Comparison of ENCODE assay signal across 20 mouse cellular contexts in genomic region chr8:127914914-127915313, GRCm38 (mm10).
DNase-seq lines count a peak whose midpoint lies in the region; ATAC-seq and TF ChIP-seq lines count a peak whose summit lies in the region.
"Had no signal": no experiment of that assay in that cellular context is flagged by ENCODE, and none has a peak within 500 bp of the region (broad histone marks: within the 10 kb centered on the region; RNA-seq: fewer than 3 reads in every experiment).

No protein-coding gene starts in this region.

- H3K27me3 ChIP-seq in forebrain, postnatal 0 days (ENCODE audit: insufficient read depth, low read length): no peaks in the 10 kb centered on the region
- H3K27me3 ChIP-seq in forebrain, embryonic 13.5 days: no peaks in the 10 kb centered on the region
- no peaks in the 10 kb centered on the region for H3K27me3 ChIP-seq in heart, embryonic 10.5 days (ENCODE audit: insufficient read depth, poor library complexity, severe bottlenecking)
- no peaks in the 10 kb centered on the region for H3K27me3 ChIP-seq in heart, embryonic 14.5 days (ENCODE audit: control insufficient read depth, insufficient read depth, low read length)
- H3K27me3 ChIP-seq: embryonic facial prominence, embryonic 13.5 days; forebrain, embryonic 12.5 days; hindbrain, embryonic 12.5 days had no signal

- 0 out of 2 replicates have a peak, but pooled peaks have one; percentile 8 for ATAC-seq in forebrain, postnatal 0 days
- no peak for ATAC-seq in forebrain, embryonic 13.5 days
- ATAC-seq in heart, embryonic 14.5 days (ENCODE audit: insufficient number of reproducible peaks, insufficient read depth, low FRiP score, low read depth): peak; percentile 39; the same call in 1 of the 2 replicates
- ATAC-seq: hindbrain, embryonic 16.5 days; inflammation-experienced regulatory T-cells, adult 6 months; intestine, postnatal 0 days had no signal

- intact Hi-C loops in left cerebral cortex, adult 2 months (cut with DNase I): loop anchor here (1.0 to 10.0 kb wide), 6 partner anchors 115 to 442 kb away; partner anchors contain the start of gene Nrp1

- H3K4me1 ChIP-seq in forebrain, postnatal 0 days (ENCODE audit: insufficient read depth): peaks cover 8% of the 10 kb centered on the region
- H3K4me1 ChIP-seq in forebrain, embryonic 13.5 days: 0 out of 2 replicates have a peak, but pooled peaks cover 2% of the 10 kb centered on the region
- H3K4me1 ChIP-seq in heart, embryonic 10.5 days: peaks cover 30% of the 10 kb centered on the region
- peaks cover 10 to 39% of the 10 kb centered on the region in 2 experiments for H3K4me1 ChIP-seq in heart, embryonic 14.5 days (ENCODE audit: control insufficient read depth in 2 of 2, insufficient read depth in 2 of 2, low read length in 2 of 2)
- H3K4me1 ChIP-seq: forebrain, embryonic 12.5 days; hindbrain, embryonic 12.5 days had no signal

- no peak overlapping the region for H3K4me3 ChIP-seq in forebrain, postnatal 0 days (ENCODE audit: low read depth, low read length)
- H3K4me3 ChIP-seq in forebrain, embryonic 13.5 days: no peak overlapping the region
- 0 out of 2 replicates have a peak overlapping the region, but pooled peaks have one; percentile 13 for H3K4me3 ChIP-seq in heart, embryonic 10.5 days
- H3K4me3 ChIP-seq in heart, embryonic 14.5 days (ENCODE audit: control insufficient read depth in 1 of 2, insufficient read depth in 1 of 2, low read depth in 1 of 2, low read length in 2 of 2): no peak overlapping the region
- H3K4me3 ChIP-seq in left cerebral cortex, adult 2 months: no peak overlapping the region
- H3K4me3 ChIP-seq: embryonic facial prominence, embryonic 13.5 days; forebrain, embryonic 12.5 days; hindbrain, embryonic 12.5 days had no signal

- no peak overlapping the region for H3K4me2 ChIP-seq in forebrain, postnatal 0 days (ENCODE audit: low read depth)
- H3K4me2 ChIP-seq in forebrain, embryonic 13.5 days: no peak overlapping the region
- peak overlapping the region; percentile 19; the same call in 1 of the 2 replicates for H3K4me2 ChIP-seq in heart, embryonic 14.5 days (ENCODE audit: low read length)
- H3K4me2 ChIP-seq: embryonic facial prominence, embryonic 13.5 days; forebrain, embryonic 12.5 days; hindbrain, embryonic 12.5 days had no signal

- no peak overlapping the region for H3K27ac ChIP-seq in forebrain, postnatal 0 days (ENCODE audit: low read depth, low read length)
- no peak overlapping the region for H3K27ac ChIP-seq in forebrain, embryonic 13.5 days
- peak overlapping the region; percentile 76 for H3K27ac ChIP-seq in heart, embryonic 10.5 days
- peak overlapping the region; percentile 88 to 90 for H3K27ac ChIP-seq in heart, embryonic 14.5 days (replicated peaks in 1 of 2; ENCODE audit: control insufficient read depth in 1 of 2, insufficient read depth in 1 of 2, low read depth in 2 of 2, low read length in 2 of 2)
- peak overlapping the region; percentile 1 for H3K27ac ChIP-seq in left cerebral cortex, adult 2 months
- H3K27ac ChIP-seq: embryonic facial prominence, embryonic 13.5 days; forebrain, embryonic 12.5 days; hindbrain, embryonic 12.5 days had no signal

- TF ChIP-seq CTCF in forebrain, postnatal 0 days (IDR thresholded peaks at IDR 0.05; ENCODE audit: low read depth): no peak
- TF ChIP-seq CTCF in left cerebral cortex, adult 2 months (IDR thresholded peaks at IDR 0.05): no peak

- H3K36me3 ChIP-seq in forebrain, postnatal 0 days (ENCODE audit: insufficient read depth): no peaks in the 10 kb centered on the region
- no peaks in the 10 kb centered on the region for H3K36me3 ChIP-seq in forebrain, embryonic 13.5 days (ENCODE audit: poor library complexity, severe bottlenecking)
- no peaks in the 10 kb centered on the region for H3K36me3 ChIP-seq in heart, embryonic 10.5 days
- no peaks in the 10 kb centered on the region for H3K36me3 ChIP-seq in heart, embryonic 14.5 days (ENCODE audit: control insufficient read depth, insufficient read depth, low read length)
- H3K36me3 ChIP-seq: embryonic facial prominence, embryonic 13.5 days; forebrain, embryonic 12.5 days; hindbrain, embryonic 12.5 days had no signal

- H3K9me3 ChIP-seq in forebrain, postnatal 0 days (ENCODE audit: low read length): no peaks in the 10 kb centered on the region
- H3K9me3 ChIP-seq in forebrain, embryonic 13.5 days (replicated peaks): no peaks in the 10 kb centered on the region
- no peaks in the 10 kb centered on the region for H3K9me3 ChIP-seq in heart, embryonic 10.5 days
- H3K9me3 ChIP-seq in heart, embryonic 14.5 days (ENCODE audit: control insufficient read depth, low read length): no peaks in the 10 kb centered on the region
- H3K9me3 ChIP-seq: embryonic facial prominence, embryonic 13.5 days; forebrain, embryonic 12.5 days; hindbrain, embryonic 12.5 days had no signal

- no peak for DNase-seq in forebrain, postnatal 0 days
- DNase-seq in heart, embryonic 10.5 days (ENCODE audit: low spot score): no peak
- DNase-seq in heart, adult 18-20 months: no peak
- no peak for DNase-seq in heart, adult 11 months
- no peak for DNase-seq in left cerebral cortex, adult 2 months (ENCODE audit: extremely low spot score in 1 of 2, low spot score in 2 of 2)
- no peak for DNase-seq in left cerebral cortex, adult 9 months (ENCODE audit: low spot score in 2 of 2)
- DNase-seq: adrenal gland, postnatal 14 days; B cell, adult 2 months; cerebellum, adult 18-20 months; cerebellum, adult 9-11 months; cerebellum, postnatal 36 days; kidney, adult 8-10 months had no signal

- 66% methylated on average over 2 of the region's 2 CpGs for WGBS in forebrain, postnatal 0 days
- WGBS in forebrain, embryonic 13.5 days: 80% methylated on average over 2 of the region's 2 CpGs
- 21% methylated on average over 2 of the region's 2 CpGs for WGBS in heart, embryonic 10.5 days
- WGBS in heart, embryonic 14.5 days: 10% methylated on average over 2 of the region's 2 CpGs

- no peak overlapping the region for H3K9ac ChIP-seq in forebrain, postnatal 0 days
- no peak overlapping the region for H3K9ac ChIP-seq in forebrain, embryonic 13.5 days
- no peak overlapping the region for H3K9ac ChIP-seq in heart, embryonic 14.5 days (ENCODE audit: low read length)
- H3K9ac ChIP-seq: embryonic facial prominence, embryonic 13.5 days; forebrain, embryonic 12.5 days; hindbrain, embryonic 12.5 days had no signal

Comparison
In these comparisons a context has a peak if more than half of its experiments do, and no peak if none do; other contexts are left out.
1. H3K27ac ChIP-seq: peak in heart, embryonic 10.5 days (single experiment), heart, embryonic 14.5 days (2 of 2) and left cerebral cortex, adult 2 months (single experiment); none in forebrain, postnatal 0 days (single experiment) and forebrain, embryonic 13.5 days (single experiment).